Mouse (Mus musculus) kidney, adult 2 months (tissue): Measurements from ENCODE around the gene Myo6. TPM values are rescaled to one million over a fixed set of nuclear protein-coding genes. Genes with fewer than 3 reads are reported as not detected.
A peak's percentile ranks its signal among the peaks of the same experiment; 100 is the strongest.

ENCODE experiments used
- DNase-seq: peaks from one replicate; pipeline ENCODE4 v3.0.0; 2021
- H3K27ac ChIP-seq: fragments of 200-500 bp; 2 replicates; pipeline ENCODE4 v1.5.1; 2012; ENCODE audit warnings: low read depth, low read length, control low read depth, inconsistent platforms; ENCODE audit not compliant: insufficient read depth
- H3K27me3 ChIP-seq: fragments of 200-500 bp; replicated peaks from 2 replicates; pipeline ENCODE4 v1.6.1; 2012; ENCODE audit warnings: mild to moderate bottlenecking, moderate library complexity, low read length, inconsistent platforms; ENCODE audit not compliant: control insufficient read depth, insufficient read depth
- H3K36me3 ChIP-seq: fragments of 200-500 bp; 2 replicates; pipeline ENCODE4 v1.6.1; 2012; ENCODE audit warnings: mild to moderate bottlenecking, moderate library complexity, low read length, inconsistent platforms; ENCODE audit not compliant: control insufficient read depth, insufficient read depth
- H3K4me1 ChIP-seq: fragments of 200-500 bp; 2 replicates; pipeline ENCODE4 v1.6.1; 2011; ENCODE audit warnings: low read length; ENCODE audit not compliant: control insufficient read depth, insufficient read depth
- H3K4me3 ChIP-seq: fragments of 200-500 bp; 2 replicates; pipeline ENCODE4 v1.5.1; 2011; ENCODE audit warnings: mild to moderate bottlenecking, low read depth, low read length, control low read depth; ENCODE audit not compliant: insufficient read depth
- CTCF ChIP-seq: fragments of 200-500 bp; conservative IDR thresholded peaks from 2 replicates; pipeline ENCODE4 v1.5.1; 2011; ENCODE audit warnings: low read depth, mild to moderate bottlenecking, control low read depth, low read length, moderate library complexity, mixed read lengths; ENCODE audit not compliant: insufficient read depth, insufficient read length
- POLR2A ChIP-seq: fragments of 200-500 bp; IDR thresholded peaks from one replicate; pipeline ENCODE4 v1.6.1; 2011; ENCODE audit warnings: low read depth, low read length, control low read depth
- WGBS: fragments of 180-500 bp; shearing (Covaris S2); methylation state at CpG from one replicate; pipeline ENCODE4 v1.1.7; 2018; 5-methylcytosine and 5-hydroxymethylcytosine counted together
- polyA plus RNA-seq: library from polyadenylated mRNA; depleted of rRNA; stranded (reverse); fragments of >200 nt; gene quantifications from 2 replicates; pipeline ENCODE4 v1.2.3, GENCODE M21; 2012

Gene Myo6
- polyA plus RNA-seq, 1 experiment: 76.4 TPM

- DNase-seq: no peak
- 86% methylated on average over 1 of the region's 1 CpGs for WGBS
Measured at GRCm38 (mm10) chr9:80181692-80182091, 16.9 kb downstream of the Myo6 start.

GRCm38 (mm10) chr9:80184138-80184537, 19.3 kb downstream of the Myo6 start:
- 59% methylated on average over 5 of the region's 5 CpGs for WGBS
- Histone ChIP-seq H3K4me3 (no peak overlapping the region), H3K27me3 (no peaks in the 10 kb centered on the region), H3K4me1 (peaks cover 33% of the 10 kb centered on the region), H3K36me3 (no peaks in the 10 kb centered on the region), H3K27ac (no peak overlapping the region)
- TF ChIP-seq POLR2A (no peak), CTCF (no peak)
- DNase-seq: peak; percentile 33

More at GRCm38 (mm10) chr9:80181692-80182091, 16.9 kb downstream of the Myo6 start:
- no peaks in the 10 kb centered on the region for H3K27me3 ChIP-seq
- peaks cover 27% of the 10 kb centered on the region for H3K4me1 ChIP-seq
- no peak overlapping the region for H3K27ac ChIP-seq
- H3K36me3 ChIP-seq: no peaks in the 10 kb centered on the region
- TF ChIP-seq CTCF: no peak
- no peak for TF ChIP-seq POLR2A
- H3K4me3 ChIP-seq: no peak overlapping the region

- 60% methylated on average over 3 of the region's 3 CpGs for WGBS
- H3K36me3 ChIP-seq: no peaks in the 10 kb centered on the region
- H3K4me1 ChIP-seq: peaks cover 25% of the 10 kb centered on the region
- TF ChIP-seq POLR2A: no peak
- no peak overlapping the region for H3K4me3 ChIP-seq
- DNase-seq: no peak
- H3K27ac ChIP-seq: no peak overlapping the region
- no peaks in the 10 kb centered on the region for H3K27me3 ChIP-seq
Measured at GRCm38 (mm10) chr9:80185737-80186136, 20.9 kb downstream of the Myo6 start.

- Histone ChIP-seq H3K4me3 (no peak overlapping the region), H3K27ac (no peak overlapping the region), H3K36me3 (no peaks in the 10 kb centered on the region), H3K27me3 (no peaks in the 10 kb centered on the region), H3K4me1 (peaks cover 28% of the 10 kb centered on the region)
- 90% methylated on average over 8 of the region's 8 CpGs for WGBS
- DNase-seq: no peak
- TF ChIP-seq CTCF (no peak), POLR2A (no peak)
Measured at GRCm38 (mm10) chr9:80186693-80187092, 21.9 kb downstream of the Myo6 start.

- DNase-seq: peak; percentile 61
- 36% methylated on average over 5 of the region's 5 CpGs for WGBS
- Histone ChIP-seq H3K27me3 (no peaks in the 10 kb centered on the region), H3K36me3 (no peaks in the 10 kb centered on the region), H3K4me1 (peaks cover 39% of the 10 kb centered on the region), H3K4me3 (no peak overlapping the region), H3K27ac (no peak overlapping the region)
- TF ChIP-seq CTCF (no peak), POLR2A (no peak)
Measured at GRCm38 (mm10) chr9:80188324-80188893, 23.6 kb downstream of the Myo6 start.

GRCm38 (mm10) chr9:80191240-80191639, 26.4 kb downstream of the Myo6 start:
- WGBS: 66% methylated on average over 6 of the region's 6 CpGs
- H3K4me3 ChIP-seq: no peak overlapping the region
- H3K27ac ChIP-seq: no peak overlapping the region
- peaks cover 47% of the 10 kb centered on the region for H3K4me1 ChIP-seq
- no peaks in the 10 kb centered on the region for H3K27me3 ChIP-seq
- no peaks in the 10 kb centered on the region for H3K36me3 ChIP-seq
- DNase-seq: peak; percentile 56
- TF ChIP-seq CTCF (no peak), POLR2A (no peak)

- H3K27ac ChIP-seq: peak overlapping the region; percentile 55
- H3K36me3 ChIP-seq: no peaks in the 10 kb centered on the region
- TF ChIP-seq POLR2A (no peak), CTCF (no peak)
- peaks cover 51% of the 10 kb centered on the region for H3K4me1 ChIP-seq
- WGBS: 41% methylated on average over 10 of the region's 10 CpGs
- no peak overlapping the region for H3K4me3 ChIP-seq
- no peaks in the 10 kb centered on the region for H3K27me3 ChIP-seq
- DNase-seq: peak; percentile 70
Measured at GRCm38 (mm10) chr9:80192324-80192723, 27.5 kb downstream of the Myo6 start.

GRCm38 (mm10) chr9:80194446-80194845, 29.6 kb downstream of the Myo6 start:
- Histone ChIP-seq H3K36me3 (no peaks in the 10 kb centered on the region), H3K4me1 (peaks cover 39% of the 10 kb centered on the region), H3K4me3 (no peak overlapping the region), H3K27ac (no peak overlapping the region), H3K27me3 (no peaks in the 10 kb centered on the region)
- 73% methylated on average over 6 of the region's 6 CpGs for WGBS
- TF ChIP-seq POLR2A: no peak
- no peak for TF ChIP-seq CTCF
- no peak for DNase-seq
